Mouse (Mus musculus): ENCODE results near the gene Sestd1.

- TF ChIP-seq CTCF (IDR thresholded peaks at IDR 0.05; ENCODE audit: control insufficient read depth, insufficient read depth, insufficient read length) (no peak), MAX (IDR thresholded peaks at IDR 0.05) (no peak), MYOG (IDR thresholded peaks at IDR 0.05; ENCODE audit: control insufficient read depth, extremely low read depth, insufficient read length) (no peak)
Observed at GRCm38 (mm10) chr2:77172241-77172671, 108.1 kb downstream of the Sestd1 start.

All from C2C12 (cell line).